In genomic region chr4:150998626-150999025, GRCm38 (mm10) we compare ENCODE assay signal across 46 mouse cellular contexts. TPM values are rescaled to one million over a fixed set of nuclear protein-coding genes. Genes with fewer than 3 reads are reported as not detected.
"Had no signal": no experiment of that assay in that cellular context is flagged by ENCODE, and none has a peak within 500 bp of the region (broad histone marks: within the 10 kb centered on the region; RNA-seq: fewer than 3 reads in every experiment).

No protein-coding gene starts in this region.

- H3K4me3 ChIP-seq: left cerebral cortex, adult 2 months; limb, embryonic 10.5 days; limb, embryonic 12.5 days; limb, embryonic 13.5 days; limb, embryonic 15.5 days; liver, embryonic 12.5 days; liver, embryonic 13.5 days; liver, embryonic 15.5 days; lung, embryonic 15.5 days; midbrain, embryonic 10.5 days; midbrain, embryonic 12.5 days; midbrain, embryonic 13.5 days; midbrain, embryonic 15.5 days; myocyte had no signal

- H3K27ac ChIP-seq: left cerebral cortex, adult 2 months; limb, embryonic 10.5 days; limb, embryonic 12.5 days; limb, embryonic 13.5 days; limb, embryonic 15.5 days; liver, embryonic 12.5 days; liver, embryonic 13.5 days; liver, embryonic 14.5 days; liver, embryonic 15.5 days; lung, embryonic 15.5 days; macrophage; midbrain, embryonic 10.5 days; midbrain, embryonic 12.5 days; midbrain, embryonic 13.5 days; midbrain, embryonic 15.5 days had no signal

- H3K36me3 ChIP-seq: limb, embryonic 10.5 days; limb, embryonic 12.5 days; limb, embryonic 13.5 days; limb, embryonic 15.5 days; liver, embryonic 12.5 days; liver, embryonic 13.5 days; liver, embryonic 15.5 days; lung, embryonic 15.5 days; midbrain, embryonic 10.5 days; midbrain, embryonic 12.5 days; midbrain, embryonic 13.5 days; midbrain, embryonic 15.5 days had no signal

- H3K4me1 ChIP-seq: limb, embryonic 13.5 days; limb, embryonic 15.5 days; liver, embryonic 13.5 days; liver, embryonic 15.5 days; lung, embryonic 15.5 days; midbrain, embryonic 12.5 days; midbrain, embryonic 13.5 days; midbrain, embryonic 15.5 days had no signal

- DNase-seq: left cerebral cortex, postnatal 4 days; liver; liver, embryonic 13.5 days; liver, postnatal 0 days; lung, adult 18-20 months; lung, adult 2 months; lung, embryonic 14.5 days; lung, postnatal 10 days; lung, postnatal 14 days; lung, postnatal 36 days; lung, postnatal 4 days; midbrain, embryonic 14.5 days had no signal

- H3K4me2 ChIP-seq: limb, embryonic 12.5 days; limb, embryonic 13.5 days; limb, embryonic 15.5 days; liver, embryonic 11.5 days; liver, embryonic 12.5 days; liver, embryonic 13.5 days; liver, embryonic 15.5 days; lung, embryonic 14.5 days; lung, embryonic 15.5 days; midbrain, embryonic 11.5 days; midbrain, embryonic 12.5 days; midbrain, embryonic 13.5 days; midbrain, embryonic 15.5 days had no signal

- H3K9me3 ChIP-seq: limb, embryonic 10.5 days; limb, embryonic 12.5 days; limb, embryonic 13.5 days; limb, embryonic 15.5 days; liver, embryonic 12.5 days; liver, embryonic 13.5 days; liver, embryonic 15.5 days; lung, embryonic 15.5 days; midbrain, embryonic 10.5 days; midbrain, embryonic 12.5 days; midbrain, embryonic 13.5 days; midbrain, embryonic 15.5 days had no signal

- ATAC-seq: liver, embryonic 12.5 days; liver, postnatal 0 days; lung, postnatal 0 days; midbrain, embryonic 13.5 days; midbrain, embryonic 15.5 days; midbrain, embryonic 16.5 days had no signal

- H3K27me3 ChIP-seq: limb, embryonic 12.5 days; limb, embryonic 13.5 days; limb, embryonic 15.5 days; liver, embryonic 12.5 days; liver, embryonic 13.5 days; liver, embryonic 15.5 days; lung, embryonic 15.5 days; midbrain, embryonic 12.5 days; midbrain, embryonic 13.5 days; midbrain, embryonic 15.5 days had no signal

- H3K9ac ChIP-seq: limb, embryonic 12.5 days; limb, embryonic 13.5 days; limb, embryonic 15.5 days; liver, embryonic 12.5 days; liver, embryonic 13.5 days; liver, embryonic 14.5 days; liver, embryonic 15.5 days; liver, postnatal 0 days; lung, embryonic 14.5 days; lung, embryonic 15.5 days; midbrain, embryonic 12.5 days; midbrain, embryonic 13.5 days; midbrain, embryonic 15.5 days had no signal

RNA-seq across cellular contexts. Expression of gene Uts2, which starts 1.7 kb away (rescaled TPM):
- total RNA-seq: left cerebral cortex, adult 18-20 months; left cerebral cortex, adult 2 months; left cerebral cortex, adult 8-10 months; left cerebral cortex, postnatal 10 days; left cerebral cortex, postnatal 14 days; left cerebral cortex, postnatal 25 days; left cerebral cortex, postnatal 36 days; left cerebral cortex, postnatal 4 days; liver, adult 2 months; megakaryocyte progenitor cell, adult 5-6 weeks; megakaryocyte-erythroid progenitor cell, adult 5-6 weeks; midbrain, postnatal 0 days; monocyte, adult 5-6 weeks had no signal
- polyA plus RNA-seq: limb, embryonic 10.5 days; limb, embryonic 11.5 days; limb, embryonic 12.5 days; limb, embryonic 13.5 days; limb, embryonic 14.5 days; limb, embryonic 15.5 days; liver, adult 2 months; liver, embryonic 11.5 days; liver, embryonic 12.5 days; liver, embryonic 13.5 days; liver, embryonic 14.5 days; liver, embryonic 15.5 days; liver, embryonic 16.5 days; liver, postnatal 0 days; lung, adult 2 months; lung, embryonic 14.5 days; lung, embryonic 15.5 days; lung, embryonic 16.5 days; lung, postnatal 0 days; macrophage; midbrain, embryonic 10.5 days; midbrain, embryonic 11.5 days; midbrain, embryonic 12.5 days; midbrain, embryonic 13.5 days; midbrain, embryonic 14.5 days; midbrain, embryonic 15.5 days; midbrain, embryonic 16.5 days; midbrain, postnatal 0 days; myocyte had no signal
